Mouse (Mus musculus): ENCODE measurements around the gene Ptafr.

- TF ChIP-seq POLR2A (IDR thresholded peaks at IDR 0.05; ENCODE audit: low read depth, low read length) = no peak
- no peak for TF ChIP-seq CTCF (IDR thresholded peaks at IDR 0.05; ENCODE audit: extremely low read depth, insufficient read length, insufficient replicate concordance, low read depth, low read length)
These were observed 35.8 kb upstream of the Ptafr start for GRCm38 (mm10) chr4:132527917-132528522.
